Mouse (Mus musculus) kidney, embryonic 15.5 days (tissue): ENCODE measurements around the gene Stra6l. TPM values are rescaled to one million over a fixed set of nuclear protein-coding genes. Genes with fewer than 3 reads are reported as not detected.
A peak's percentile ranks its signal among the peaks of the same experiment; 100 is the strongest.

Experiments used
- ATAC-seq: fragments of 200-750 bp; cut with Nextera tagmentation; replicated peaks from 2 replicates; pipeline ENCODE4 v1.8.0; 2017; ENCODE audit warnings: moderate TSS enrichment; ENCODE audit not compliant: low FRiP score
- H3K27ac ChIP-seq: fragments of 300-500 bp; sonication (generic); 2 replicates; pipeline ENCODE4 v1.5.1; 2015; ENCODE audit warnings: mild to moderate bottlenecking, inconsistent platforms
- H3K27me3 ChIP-seq: fragments of 300-500 bp; sonication (generic); 2 replicates; pipeline ENCODE4 v1.6.1; 2015; ENCODE audit warnings: inconsistent platforms
- H3K36me3 ChIP-seq: fragments of 300-500 bp; sonication (generic); 2 replicates; pipeline ENCODE4 v1.6.1; 2015; ENCODE audit warnings: inconsistent platforms
- H3K4me1 ChIP-seq: fragments of 300-500 bp; sonication (generic); 2 replicates; pipeline ENCODE4 v1.6.1; 2015; ENCODE audit warnings: inconsistent platforms
- H3K4me2 ChIP-seq: fragments of 300-500 bp; sonication (generic); 2 replicates; pipeline ENCODE4 v1.6.1; 2015; ENCODE audit warnings: moderate library complexity, mild to moderate bottlenecking, inconsistent platforms
- H3K4me3 ChIP-seq: fragments of 300-500 bp; sonication (generic); replicated peaks from 2 replicates; pipeline ENCODE4 v1.5.1; 2015; ENCODE audit warnings: mild to moderate bottlenecking, inconsistent platforms
- H3K9ac ChIP-seq: fragments of 300-500 bp; sonication (generic); 2 replicates; pipeline ENCODE4 v1.6.1; 2015; ENCODE audit warnings: mild to moderate bottlenecking, inconsistent platforms
- H3K9me3 ChIP-seq: fragments of 300-500 bp; sonication (generic); replicated peaks from 2 replicates; pipeline ENCODE4 v1.6.1; 2016; ENCODE audit warnings: inconsistent platforms
- WGBS: fragments of 180-500 bp; shearing (Covaris S2); methylation state at CpG from one replicate; pipeline ENCODE4 v1.1.7; 2015; ENCODE audit warnings: mixed read lengths; 5-methylcytosine and 5-hydroxymethylcytosine counted together
- polyA plus RNA-seq: library from polyadenylated mRNA; unstranded; fragments of >200 nt; fragmentation: Nextera tagmentation; extraction: Ambion mirVana; gene quantifications from 2 replicates; pipeline ENCODE4 v1.2.1, GENCODE M21; 2015

The Stra6l gene
- polyA plus RNA-seq, 1 experiment from 2014 or later: 0.57 TPM

DNA sequence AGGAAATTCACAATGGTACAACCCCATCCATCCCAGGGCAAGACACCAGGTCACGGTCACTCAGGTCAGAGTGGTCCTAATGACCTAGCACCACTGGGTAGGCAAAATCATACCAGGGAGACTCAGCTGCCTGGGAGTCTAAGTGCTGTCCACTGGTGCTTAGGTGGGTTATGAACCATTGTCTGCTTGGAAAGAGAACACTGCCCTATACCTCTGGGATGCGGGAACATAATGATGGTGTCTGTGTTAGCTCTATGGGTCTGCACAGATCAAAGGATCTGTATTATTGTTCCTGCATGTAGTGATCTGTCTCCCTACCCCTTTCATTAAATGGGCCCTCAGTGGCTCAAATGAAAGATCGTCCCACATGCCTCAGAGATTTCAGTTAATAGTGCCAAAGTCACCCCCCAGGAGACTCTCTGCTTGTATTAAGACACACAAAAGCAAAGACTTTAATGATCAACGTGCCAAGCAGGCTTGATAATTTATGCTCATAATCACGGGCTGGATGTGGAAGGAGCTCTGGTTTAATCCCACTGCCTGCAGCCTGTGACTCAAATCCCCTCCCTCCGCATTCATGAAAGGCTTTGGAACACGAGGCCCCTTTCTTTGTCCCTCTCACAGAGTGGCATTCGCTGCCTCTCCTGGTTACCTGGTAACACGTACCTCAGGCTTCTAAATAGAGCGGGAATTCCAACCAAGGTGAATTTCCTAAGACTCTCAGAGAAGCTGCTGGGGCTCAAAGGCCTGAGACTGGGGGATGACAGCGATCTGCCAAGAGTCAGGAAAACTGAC is 25.5 kb upstream of the Stra6l start:
- no peak overlapping the region for H3K4me2 ChIP-seq

DNA sequence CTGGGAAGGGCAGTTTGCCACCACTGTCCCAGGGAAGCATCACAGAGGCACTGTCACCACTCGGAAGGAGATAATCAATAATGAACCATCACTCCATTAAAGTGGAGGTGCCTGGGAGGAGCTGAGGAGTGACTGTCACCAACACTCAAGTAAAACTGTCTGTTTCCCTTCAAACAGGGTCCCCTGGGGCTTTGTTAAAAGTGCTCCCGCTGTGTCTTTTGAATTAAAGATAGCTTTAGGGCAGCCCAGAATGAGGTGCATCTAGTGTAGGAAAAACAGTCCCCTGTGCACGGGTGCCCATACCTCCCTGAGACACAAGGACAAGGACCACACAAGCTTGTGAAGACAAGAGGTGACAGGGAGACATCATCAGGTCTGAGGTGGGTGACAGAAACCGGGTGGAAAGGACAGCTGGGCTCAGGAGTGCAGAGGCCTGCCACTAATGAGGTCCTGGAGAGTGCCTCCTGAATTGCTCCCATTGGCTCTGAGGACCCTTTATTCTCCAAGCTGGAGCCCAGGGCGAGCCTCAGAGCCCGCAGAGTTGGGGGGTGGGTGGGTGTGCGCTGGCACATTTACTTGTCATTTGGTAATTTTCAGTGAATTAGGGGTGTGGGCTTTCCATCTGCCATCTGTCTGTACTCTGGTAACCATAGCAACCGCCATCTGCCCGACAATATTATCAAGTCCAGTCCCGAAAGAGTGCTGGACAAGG is 24.3 kb upstream of the Stra6l start:
- peaks cover 78% of the 10 kb centered on the region for H3K27me3 ChIP-seq
- H3K27ac ChIP-seq: no peak overlapping the region
- WGBS: 11% methylated on average over 10 of the region's 10 CpGs

More for the DNA sequence above, 25.5 kb upstream of the Stra6l start:
- Histone ChIP-seq H3K27me3 (peaks cover 69% of the 10 kb centered on the region), H3K4me1 (peaks cover 40% of the 10 kb centered on the region), H3K9ac (no peak overlapping the region), H3K4me3 (no peak overlapping the region), H3K27ac (no peak overlapping the region), H3K36me3 (no peaks in the 10 kb centered on the region), H3K9me3 (no peaks in the 10 kb centered on the region)
- 31% methylated on average over 11 of the region's 11 CpGs for WGBS
- no peak for ATAC-seq

DNA sequence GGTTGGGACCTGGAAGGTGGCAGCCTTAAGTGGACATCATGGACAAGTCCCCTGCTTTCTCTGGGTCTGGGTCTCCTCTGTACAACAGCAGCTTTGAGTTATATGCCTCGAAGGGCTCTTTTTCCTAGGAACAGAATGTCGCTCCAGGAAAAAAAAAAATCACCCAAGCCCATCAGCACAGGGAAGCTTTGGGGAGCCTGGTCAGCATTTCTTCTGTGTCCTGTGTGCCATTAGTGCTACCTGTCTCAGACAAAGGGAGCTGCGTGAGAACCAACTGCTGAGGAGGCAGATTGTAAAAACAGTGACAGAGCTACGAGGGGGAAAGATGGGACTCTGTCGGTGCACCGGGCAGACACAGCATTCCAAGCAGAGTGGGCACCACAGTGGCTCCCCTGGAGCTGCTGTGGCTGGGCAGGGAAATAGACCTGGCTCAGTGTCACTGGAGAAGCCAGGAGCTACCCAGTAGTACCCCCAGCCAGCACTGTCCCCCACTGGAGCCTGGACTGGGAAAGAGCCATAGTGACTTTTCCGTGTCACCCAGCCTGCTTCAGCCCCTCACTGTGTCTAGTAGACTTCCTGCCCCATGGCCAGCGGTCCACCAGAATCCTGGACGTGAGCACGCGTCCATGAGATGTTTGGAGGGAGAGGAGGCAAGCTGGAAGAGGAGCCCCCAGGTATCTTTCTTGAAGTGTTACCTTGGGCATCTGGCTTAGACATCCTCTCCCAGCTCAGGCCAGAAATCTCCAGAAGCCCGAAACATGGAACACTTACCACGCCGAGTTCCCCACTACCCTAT is 23.5 kb upstream of the Stra6l start:
- WGBS: 23% methylated on average over 14 of the region's 14 CpGs
- Histone ChIP-seq H3K4me3 (no peak overlapping the region), H3K4me1 (peaks cover 22% of the 10 kb centered on the region), H3K36me3 (no peaks in the 10 kb centered on the region), H3K9ac (no peak overlapping the region), H3K27ac (no peak overlapping the region), H3K27me3 (peaks cover 86% of the 10 kb centered on the region), H3K9me3 (no peaks in the 10 kb centered on the region), H3K4me2 (no peak overlapping the region)
- ATAC-seq: no peak

More for the DNA sequence above, 24.3 kb upstream of the Stra6l start:
- Histone ChIP-seq H3K4me1 (peaks cover 30% of the 10 kb centered on the region), H3K9ac (no peak overlapping the region), H3K36me3 (no peaks in the 10 kb centered on the region), H3K4me3 (no peak overlapping the region), H3K9me3 (no peaks in the 10 kb centered on the region), H3K4me2 (no peak overlapping the region)
- no peak for ATAC-seq

DNA sequence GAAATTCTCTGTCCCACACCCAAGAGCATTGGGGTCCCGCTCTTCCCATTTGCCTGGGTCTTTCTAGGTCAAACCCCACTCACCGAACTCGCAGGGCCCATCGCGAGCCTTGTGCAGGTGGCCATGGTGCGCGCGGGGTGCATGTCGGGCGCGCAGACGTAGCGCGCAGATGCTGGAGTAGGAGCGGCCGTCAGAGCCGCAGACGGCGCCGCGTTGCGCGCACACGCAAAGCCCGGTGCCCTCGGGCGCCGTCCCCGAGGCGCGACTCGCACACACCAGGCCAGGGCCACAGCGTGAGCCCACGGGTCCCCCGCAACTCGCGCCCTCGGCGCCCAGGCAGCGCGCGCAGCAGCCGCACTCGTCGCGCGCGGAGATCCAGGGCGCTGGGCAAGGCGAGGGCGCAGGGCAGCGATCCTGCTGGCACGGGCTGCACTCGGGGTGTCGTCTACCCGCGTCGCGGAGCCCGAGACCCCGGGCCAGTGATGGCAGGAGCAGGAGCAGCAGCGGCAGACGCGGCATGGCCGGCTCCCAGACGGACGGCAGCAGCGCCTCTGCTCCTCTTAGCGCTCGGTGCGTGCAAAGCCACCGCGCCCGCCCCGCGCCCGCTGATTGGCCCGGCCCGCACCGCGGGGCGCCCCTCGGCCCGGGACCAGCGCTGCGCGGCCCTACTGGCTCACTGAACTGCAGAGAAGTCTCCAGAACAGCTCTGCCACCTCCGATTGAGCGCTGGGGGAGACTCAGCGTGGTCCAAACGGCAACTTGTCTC is 22.0 kb upstream of the Stra6l start, which contains the start of gene Igfbpl1:
Igfbpl1 (minus strand) TSS at position 649 of the 766 bp plus-strand sequence.
- Histone ChIP-seq H3K4me2 (peak within 1 kb of the TSS; percentile 67), H3K27me3 (peaks cover 89% of the 10 kb centered on the region), H3K9me3 (no peaks in the 10 kb centered on the region), H3K27ac (no peak within 1 kb of the TSS), H3K4me3 (peak within 1 kb of the TSS; percentile 43), H3K36me3 (no peaks in the 10 kb centered on the region), H3K4me1 (peaks cover 20% of the 10 kb centered on the region), H3K9ac (no peak within 1 kb of the TSS)
- ATAC-seq: 0 out of 2 replicates have a peak, but pooled peaks have one; percentile 56
- WGBS: 1% methylated on average over 90 of the region's 91 CpGs

DNA sequence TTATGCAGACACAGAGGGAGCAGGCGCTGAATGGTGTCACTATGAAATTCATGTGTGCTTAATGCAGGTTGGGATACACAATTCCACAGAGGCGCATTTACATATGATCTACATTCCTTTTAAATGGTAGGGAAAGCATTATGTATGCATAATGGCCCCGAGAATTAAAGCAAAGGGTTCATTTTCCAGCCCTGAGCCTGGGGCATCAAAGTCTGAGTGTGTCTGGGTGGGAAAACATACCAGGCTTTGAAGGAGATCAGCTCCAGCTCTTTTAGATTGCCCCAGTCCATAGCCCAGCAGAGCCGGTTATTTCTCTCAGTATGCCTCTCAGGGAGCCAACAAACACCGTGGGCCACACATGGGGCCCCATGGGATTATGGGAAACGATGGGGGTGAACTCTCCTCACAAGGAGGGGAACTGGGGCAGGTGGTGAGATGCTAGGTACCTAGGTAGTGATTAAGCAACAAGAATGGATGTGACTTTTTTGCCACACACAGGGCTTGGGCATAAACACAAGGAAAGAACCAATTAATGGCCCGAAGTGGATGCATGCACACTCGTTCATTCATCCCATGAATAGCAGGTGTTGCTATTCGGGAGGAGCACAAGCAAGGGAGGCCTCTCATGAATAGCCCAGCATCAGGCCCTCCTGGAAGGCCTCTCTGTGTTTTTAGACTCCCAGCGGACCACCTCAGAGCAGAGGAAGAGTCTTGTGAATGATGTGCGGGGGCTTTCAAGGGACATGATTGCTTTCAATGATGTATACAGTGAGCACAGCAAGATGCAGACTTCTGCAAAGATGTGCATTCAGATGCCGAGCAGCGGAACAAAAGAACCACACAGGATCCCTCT is 18.3 kb upstream of the Stra6l start:
- Histone ChIP-seq H3K4me3 (no peak overlapping the region), H3K9me3 (no peaks in the 10 kb centered on the region), H3K27ac (no peak overlapping the region), H3K4me1 (peaks cover 13% of the 10 kb centered on the region), H3K36me3 (no peaks in the 10 kb centered on the region), H3K9ac (no peak overlapping the region), H3K27me3 (peaks cover 64% of the 10 kb centered on the region), H3K4me2 (no peak overlapping the region)
- WGBS: 63% methylated on average over 13 of the region's 13 CpGs
- no peak for ATAC-seq

DNA sequence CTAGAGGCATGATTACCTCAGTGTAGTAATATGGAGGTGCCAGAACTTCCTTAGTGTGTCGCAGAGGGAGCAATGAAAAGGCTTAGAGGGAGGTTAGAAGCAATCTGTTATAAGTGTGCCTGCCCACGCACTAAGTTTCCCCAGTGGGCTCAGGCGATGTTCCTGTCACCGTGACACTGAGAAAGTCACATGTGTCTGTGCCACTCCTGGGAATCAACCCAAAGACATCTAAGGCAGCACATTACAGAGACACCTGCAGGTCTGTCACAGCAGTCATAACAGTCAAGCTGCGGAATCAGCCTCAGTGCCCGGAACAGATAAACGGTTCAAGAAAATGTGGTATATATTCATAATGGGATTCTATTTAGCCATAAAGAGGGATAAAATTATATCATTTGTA is 16.5 kb upstream of the Stra6l start:
- Histone ChIP-seq H3K4me2 (no peak overlapping the region), H3K9ac (no peak overlapping the region), H3K9me3 (no peaks in the 10 kb centered on the region), H3K4me1 (peaks cover 1% of the 10 kb centered on the region; the same call in 1 of the 2 replicates), H3K27me3 (peaks cover 46% of the 10 kb centered on the region), H3K27ac (no peak overlapping the region), H3K4me3 (no peak overlapping the region), H3K36me3 (no peaks in the 10 kb centered on the region)
- no peak for ATAC-seq
- 87% methylated on average over 7 of the region's 7 CpGs for WGBS

DNA sequence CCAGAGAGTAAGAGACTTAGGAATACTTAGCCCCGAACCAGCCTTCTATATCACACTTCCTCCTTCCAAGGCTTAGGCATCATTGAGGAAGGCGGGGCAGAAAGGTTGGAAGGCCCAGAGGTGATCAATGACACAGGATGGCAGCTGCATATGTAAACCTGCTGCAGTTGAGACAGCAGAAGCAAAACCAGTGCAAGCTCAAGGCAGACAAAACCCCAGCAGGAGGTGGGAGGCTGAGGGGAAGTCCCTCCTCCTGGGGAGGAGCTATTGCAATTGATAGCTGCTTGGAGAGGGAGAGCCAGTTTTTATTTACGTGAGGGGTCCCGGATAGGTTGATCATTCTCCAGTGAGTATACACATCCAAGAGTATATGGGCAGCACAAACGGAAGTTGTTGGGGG is 15.0 kb upstream of the Stra6l start:
- no peak overlapping the region for H3K27ac ChIP-seq
- 41% methylated on average over 5 of the region's 5 CpGs for WGBS
- no peak for ATAC-seq
- no peak overlapping the region for H3K9ac ChIP-seq
- no peak overlapping the region for H3K4me2 ChIP-seq
- H3K4me1 ChIP-seq: no peaks in the 10 kb centered on the region
- H3K36me3 ChIP-seq: no peaks in the 10 kb centered on the region
- peaks cover 31% of the 10 kb centered on the region for H3K27me3 ChIP-seq
- no peak overlapping the region for H3K4me3 ChIP-seq
- H3K9me3 ChIP-seq: no peaks in the 10 kb centered on the region

DNA sequence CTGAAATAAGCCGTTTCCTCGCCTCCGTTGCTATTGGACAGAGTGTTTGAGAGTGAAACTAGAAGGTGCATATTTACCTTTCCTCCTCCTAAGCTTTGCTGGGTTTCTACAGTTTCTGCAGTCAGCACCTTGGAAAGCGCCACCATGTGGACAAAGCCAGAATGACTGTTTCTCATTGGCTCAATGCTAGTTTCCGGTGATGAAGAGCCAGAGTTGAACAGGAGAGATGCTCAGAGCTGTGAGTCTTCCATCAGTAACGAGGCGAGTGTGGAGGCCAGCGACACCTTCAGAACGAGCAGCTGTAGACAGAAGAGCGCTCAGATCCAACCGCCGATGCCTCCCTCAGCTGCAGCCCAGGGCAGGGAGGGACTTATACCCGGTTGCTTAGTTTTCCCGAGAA is 4.1 kb upstream of the Stra6l start:
- Histone ChIP-seq H3K4me3 (no peak overlapping the region), H3K36me3 (no peaks in the 10 kb centered on the region), H3K9me3 (no peaks in the 10 kb centered on the region), H3K9ac (no peak overlapping the region), H3K4me2 (no peak overlapping the region), H3K27me3 (peaks cover 18% of the 10 kb centered on the region), H3K27ac (no peak overlapping the region), H3K4me1 (peaks cover 22% of the 10 kb centered on the region)
- 54% methylated on average over 14 of the region's 14 CpGs for WGBS
- ATAC-seq: no peak

DNA sequence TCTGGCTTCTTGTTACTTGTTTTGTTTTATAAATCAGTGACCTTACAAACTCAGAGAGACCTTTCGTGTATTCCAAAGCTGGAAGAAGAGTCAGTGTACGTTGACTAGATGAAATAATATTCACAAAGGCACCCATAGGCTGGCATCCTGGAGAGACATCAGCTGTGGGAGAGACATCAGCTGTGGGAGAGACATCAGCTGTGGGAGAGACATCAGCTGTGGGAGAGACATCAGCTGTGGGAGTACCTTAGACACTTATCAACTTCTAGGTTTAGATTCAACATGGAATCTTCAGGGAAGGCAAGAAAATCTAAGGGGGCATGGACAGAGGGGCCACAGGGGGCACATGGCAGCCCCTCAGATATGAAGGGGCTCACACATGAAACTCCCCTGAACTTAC is 2.2 kb upstream of the Stra6l start:
- no peak overlapping the region for H3K4me3 ChIP-seq
- H3K4me1 ChIP-seq: peaks cover 24% of the 10 kb centered on the region
- no peaks in the 10 kb centered on the region for H3K9me3 ChIP-seq
- H3K36me3 ChIP-seq: no peaks in the 10 kb centered on the region
- H3K27me3 ChIP-seq: peaks cover 22% of the 10 kb centered on the region
- no peak overlapping the region for H3K4me2 ChIP-seq
- WGBS: 86% methylated on average over 2 of the region's 2 CpGs
- H3K27ac ChIP-seq: no peak overlapping the region
- no peak overlapping the region for H3K9ac ChIP-seq
- ATAC-seq: no peak

DNA sequence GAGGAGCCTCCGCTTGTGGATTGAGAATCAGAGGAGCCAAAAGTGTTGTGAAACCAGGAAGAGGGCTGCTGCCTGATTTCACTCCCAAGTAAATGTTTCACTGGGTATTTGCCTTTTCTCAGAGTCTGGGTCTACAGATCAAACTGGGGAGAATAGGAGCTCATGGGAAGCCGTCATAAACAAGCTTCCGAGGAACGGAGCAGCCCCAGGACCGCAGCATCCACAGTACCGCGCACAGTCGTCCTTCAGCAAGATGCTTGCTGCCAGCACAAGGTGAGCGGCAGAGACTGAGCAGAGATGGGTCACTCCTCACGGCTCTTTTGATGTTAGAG is 327 bp downstream of the Stra6l start:
- H3K4me1 ChIP-seq: peaks cover 34% of the 10 kb centered on the region
- 18% methylated on average over 10 of the region's 10 CpGs for WGBS
- no peak overlapping the region for H3K9ac ChIP-seq
- peak overlapping the region; percentile 36; the same call in 1 of the 2 replicates for H3K4me2 ChIP-seq
- peak overlapping the region; percentile 15; the same call in 1 of the 2 replicates for H3K4me3 ChIP-seq
- no peak for ATAC-seq
- peaks cover 22% of the 10 kb centered on the region for H3K27me3 ChIP-seq
- no peaks in the 10 kb centered on the region for H3K9me3 ChIP-seq
- H3K27ac ChIP-seq: peak overlapping the region; percentile 45; the same call in 1 of the 2 replicates
- H3K36me3 ChIP-seq: no peaks in the 10 kb centered on the region

DNA sequence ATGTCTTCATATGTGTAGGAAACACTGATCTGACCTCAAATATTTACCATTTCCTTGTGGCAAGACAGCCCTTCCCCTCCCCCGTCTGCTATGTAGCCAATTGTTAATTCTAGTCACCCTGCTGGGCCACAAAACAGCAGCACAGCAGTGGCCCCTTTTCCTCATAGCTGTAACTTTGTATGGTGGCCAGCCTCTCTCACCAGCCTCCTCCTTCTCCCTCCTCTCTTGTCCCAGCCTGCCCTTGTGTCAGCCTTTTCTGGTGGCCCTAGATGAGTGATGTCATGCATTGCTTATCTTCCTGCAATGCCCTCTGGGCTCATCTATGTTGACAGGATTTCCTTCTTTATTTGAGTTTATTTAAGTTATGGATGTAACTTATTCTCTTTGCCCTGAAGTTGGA is 955 bp downstream of the Stra6l start:
- ATAC-seq: no peak
- Histone ChIP-seq H3K4me1 (peaks cover 36% of the 10 kb centered on the region), H3K9ac (no peak overlapping the region), H3K36me3 (no peaks in the 10 kb centered on the region), H3K4me3 (no peak overlapping the region), H3K9me3 (no peaks in the 10 kb centered on the region), H3K4me2 (no peak overlapping the region), H3K27me3 (peaks cover 22% of the 10 kb centered on the region), H3K27ac (no peak overlapping the region)
- WGBS: 66% methylated on average over 1 of the region's 1 CpGs
